Mouse (Mus musculus): ENCODE measurements at regions not wholly inside any gene's neighbourhood (a gene's known extent, or its start where the extent isn't known, plus 50 kb on each side); places are given as distances from the start of the nearest gene placed in this dataset.

GRCm38 (mm10) chr15:67228633-67229032, 727.9 kb upstream of the Lrrc6 start:
- no peak for ATAC-seq (ENCODE audit: poor library complexity, severe bottlenecking)

GRCm38 (mm10) chr15:67227456-67228164, 726.9 kb upstream of the Lrrc6 start:
- ATAC-seq (ENCODE audit: poor library complexity, severe bottlenecking), result no peak

- no peak for ATAC-seq (ENCODE audit: poor library complexity, severe bottlenecking)
These were observed 726.2 kb upstream of the Lrrc6 start for GRCm38 (mm10) chr15:67226900-67227299.
